Mouse (Mus musculus) liver, adult 2 months (tissue): ENCODE measurements around the gene Irf2bp2. TPM values are rescaled to one million over a fixed set of nuclear protein-coding genes. Genes with fewer than 3 reads are reported as not detected.

Experiments used
- DNase-seq: peaks from one replicate; pipeline ENCODE4 v3.0.0-alpha.2; 2011; ENCODE audit warnings: low read depth, low spot score; ENCODE audit errors: extremely low read depth
- H3K27ac ChIP-seq: fragments of 200-500 bp; replicated peaks from 2 replicates; pipeline ENCODE4 v1.5.1; 2012; ENCODE audit warnings: low read depth, mild to moderate bottlenecking, control low read depth, inconsistent platforms, low read length; ENCODE audit not compliant: insufficient read depth
- H3K27me3 ChIP-seq: fragments of 200-500 bp; 2 replicates; pipeline ENCODE4 v1.6.1; 2012; ENCODE audit warnings: mild to moderate bottlenecking, moderate library complexity, low read length, inconsistent platforms; ENCODE audit not compliant: control insufficient read depth, insufficient read depth
- H3K36me3 ChIP-seq: fragments of 200-500 bp; 2 replicates; pipeline ENCODE4 v1.6.1; 2012; ENCODE audit warnings: low read length, inconsistent platforms; ENCODE audit not compliant: control insufficient read depth, insufficient read depth
- H3K4me1 ChIP-seq: fragments of 200-500 bp; 2 replicates; pipeline ENCODE4 v1.6.1; 2011; ENCODE audit warnings: low read length; ENCODE audit not compliant: control insufficient read depth, insufficient read depth
- H3K4me3 ChIP-seq: fragments of 200-500 bp; 2 replicates; pipeline ENCODE4 v1.5.1; 2011; ENCODE audit warnings: low read depth, mild to moderate bottlenecking, control low read depth, low read length, moderate library complexity; ENCODE audit not compliant: insufficient read depth
- H3K79me2 ChIP-seq: fragments of 200-500 bp; 2 replicates; pipeline ENCODE4 v1.6.1; 2012; ENCODE audit warnings: inconsistent platforms, mild to moderate bottlenecking, low read length, moderate library complexity; ENCODE audit not compliant: control insufficient read depth, insufficient read depth
- H3K9ac ChIP-seq: fragments of 200-500 bp; 2 replicates; pipeline ENCODE4 v1.6.1; 2012; ENCODE audit warnings: low read depth, mild to moderate bottlenecking, control low read depth, inconsistent platforms, low read length
- CTCF ChIP-seq: fragments of 200-500 bp; IDR thresholded peaks from 2 replicates; pipeline ENCODE4 v1.5.1; 2011; ENCODE audit warnings: low read depth, low read length, control low read depth
- POLR2A ChIP-seq: fragments of 200-500 bp; IDR thresholded peaks from 2 replicates; pipeline ENCODE4 v1.6.1; 2011; ENCODE audit warnings: low read length, control low read depth; ENCODE audit not compliant: insufficient read depth; ENCODE audit errors: extremely low read depth
- WGBS: fragments of 180-500 bp; shearing (Covaris S2); methylation state at CpG from one replicate; pipeline ENCODE4 v1.1.7; 2018; 5-methylcytosine and 5-hydroxymethylcytosine counted together
- polyA plus RNA-seq: library from polyadenylated mRNA; depleted of rRNA; stranded (reverse); fragments of >200 nt; gene quantifications from 2 replicates; pipeline ENCODE4 v1.2.3, GENCODE M21; 2012
- total RNA-seq: library from RNA; depleted of rRNA; stranded (reverse); fragments of >200 nt; gene quantifications from 2 replicates; pipeline ENCODE4 v1.2.3, GENCODE M21; 2014

Gene Irf2bp2
- total and polyA plus RNA-seq, 2 experiments, result 20.3 to 26.3 TPM

- H3K36me3 ChIP-seq, result peaks cover 15% of the 10 kb centered on the region
- peaks cover 27% of the 10 kb centered on the region for H3K79me2 ChIP-seq
- WGBS, result 2% methylated on average over 4 of the region's 4 CpGs
- H3K27ac ChIP-seq, result peak overlapping the region; percentile 90
- H3K9ac ChIP-seq, result peak overlapping the region; percentile 84
- TF ChIP-seq CTCF, result no peak
- no peak for TF ChIP-seq POLR2A
- no peaks in the 10 kb centered on the region for H3K27me3 ChIP-seq
- H3K4me3 ChIP-seq, result peak overlapping the region; percentile 98
- no peak for DNase-seq
- peaks cover 6% of the 10 kb centered on the region; the same call in 1 of the 2 replicates for H3K4me1 ChIP-seq
Measured at GRCm38 (mm10) chr8:126590599-126590998, 3.2 kb downstream of the Irf2bp2 start.

- peak; percentile 95 for DNase-seq
- Histone ChIP-seq H3K4me1 (peaks cover 10% of the 10 kb centered on the region; the same call in 1 of the 2 replicates), H3K79me2 (peaks cover 27% of the 10 kb centered on the region), H3K27ac (peak overlapping the region; percentile 90), H3K27me3 (no peaks in the 10 kb centered on the region), H3K4me3 (peak overlapping the region; percentile 98), H3K9ac (peak overlapping the region; percentile 84), H3K36me3 (peaks cover 15% of the 10 kb centered on the region)
- WGBS, result under 1% methylated on average over 14 of the region's 14 CpGs
- TF ChIP-seq CTCF (no peak), POLR2A (peak; percentile 54; the same call in 1 of the 2 replicates)
Measured at GRCm38 (mm10) chr8:126590024-126590529, 3.7 kb downstream of the Irf2bp2 start.

- DNase-seq, result no peak
- Histone ChIP-seq H3K4me1 (peaks cover 10% of the 10 kb centered on the region; the same call in 1 of the 2 replicates), H3K27me3 (no peaks in the 10 kb centered on the region), H3K27ac (peak overlapping the region; percentile 90), H3K4me3 (peak overlapping the region; percentile 98), H3K9ac (peak overlapping the region; percentile 84), H3K36me3 (peaks cover 15% of the 10 kb centered on the region), H3K79me2 (peaks cover 27% of the 10 kb centered on the region)
- WGBS, result 0% methylated on average over 1 of the region's 1 CpGs
- TF ChIP-seq CTCF, result no peak
- TF ChIP-seq POLR2A, result no peak
Measured at GRCm38 (mm10) chr8:126589507-126590023, 4.2 kb downstream of the Irf2bp2 start.

- H3K27ac ChIP-seq, result peak overlapping the region; percentile 84
- H3K79me2 ChIP-seq, result peaks cover 27% of the 10 kb centered on the region
- 3% methylated on average over 11 of the region's 11 CpGs for WGBS
- H3K4me1 ChIP-seq, result peaks cover 10% of the 10 kb centered on the region; the same call in 1 of the 2 replicates
- TF ChIP-seq CTCF (no peak), POLR2A (no peak)
- no peaks in the 10 kb centered on the region for H3K27me3 ChIP-seq
- peak; percentile 67 for DNase-seq
- H3K4me3 ChIP-seq, result peak overlapping the region; percentile 52
- peaks cover 15% of the 10 kb centered on the region for H3K36me3 ChIP-seq
- H3K9ac ChIP-seq, result peak overlapping the region; percentile 85
Measured at GRCm38 (mm10) chr8:126588636-126589506, 4.9 kb downstream of the Irf2bp2 start.

- TF ChIP-seq CTCF (no peak), POLR2A (no peak)
- Histone ChIP-seq H3K4me1 (peaks cover 14% of the 10 kb centered on the region), H3K79me2 (peaks cover 24% of the 10 kb centered on the region), H3K9ac (peak overlapping the region; percentile 64), H3K4me3 (peak overlapping the region; percentile 36), H3K27ac (peak overlapping the region; percentile 82), H3K36me3 (peaks cover 15% of the 10 kb centered on the region), H3K27me3 (no peaks in the 10 kb centered on the region)
- peak; percentile 94 for DNase-seq
- WGBS, result 7% methylated on average over 10 of the region's 10 CpGs
Measured at GRCm38 (mm10) chr8:126587836-126588503, 5.8 kb downstream of the Irf2bp2 start.
